Comparison of ENCODE assay signal across 8 mouse cellular contexts in genomic region chr10:118132993-118133392, GRCm38 (mm10). TPM values are rescaled to one million over a fixed set of nuclear protein-coding genes. Genes with fewer than 3 reads are reported as not detected.
A peak's percentile ranks its signal among the peaks of the same experiment; 100 is the strongest.
DNase-seq lines count a peak whose midpoint lies in the region; ATAC-seq and TF ChIP-seq lines count a peak whose summit lies in the region.
"Had no signal": no experiment of that assay in that cellular context is flagged by ENCODE, and none has a peak within 500 bp of the region (broad histone marks: within the 10 kb centered on the region; RNA-seq: fewer than 3 reads in every experiment).

No protein-coding gene starts in this region.

- H3K4me3 ChIP-seq in lung, postnatal 0 days (ENCODE audit: low read depth, low read length) = no peak overlapping the region
- no peak overlapping the region for H3K4me3 ChIP-seq in forebrain, embryonic 12.5 days (replicated peaks)
- no peak overlapping the region for H3K4me3 ChIP-seq in intestine, embryonic 15.5 days (replicated peaks)
- peak overlapping the region; percentile 16; the same call in 1 of the 2 replicates for H3K4me3 ChIP-seq in neural tube, embryonic 15.5 days (replicated peaks)
- no peak overlapping the region for H3K4me3 ChIP-seq in thymus, adult 2 months (ENCODE audit: control insufficient read depth, insufficient read depth, low read length)

- DNase-seq in lung, postnatal 0 days (ENCODE audit: low spot score) = peak; percentile 42
- no peak for DNase-seq in lung, postnatal 14 days
- no peak for DNase-seq in thymus, adult 2 months
- no peak for DNase-seq in thymus, postnatal 10 days (ENCODE audit: low spot score in 2 of 2)
- DNase-seq: right cerebral cortex, adult 18-20 months had no signal

- no peak for TF ChIP-seq POLR2A in thymus, adult 2 months (IDR thresholded peaks at IDR 0.05; ENCODE audit: control insufficient read depth, extremely low read depth, insufficient read depth, low read length, poor library complexity)

- H3K9ac ChIP-seq in lung, postnatal 0 days (replicated peaks; ENCODE audit: low read depth) = no peak overlapping the region
- H3K9ac ChIP-seq in forebrain, embryonic 12.5 days = no peak overlapping the region
- H3K9ac ChIP-seq in intestine, embryonic 15.5 days = no peak overlapping the region
- H3K9ac ChIP-seq in neural tube, embryonic 15.5 days (replicated peaks) = no peak overlapping the region

- no peak overlapping the region for H3K4me2 ChIP-seq in lung, postnatal 0 days (replicated peaks; ENCODE audit: low read depth, low read length)
- H3K4me2 ChIP-seq in forebrain, embryonic 12.5 days = no peak overlapping the region; the same call in 1 of the 2 replicates
- no peak overlapping the region; the same call in 1 of the 2 replicates for H3K4me2 ChIP-seq in intestine, embryonic 15.5 days (replicated peaks)
- H3K4me2 ChIP-seq in neural tube, embryonic 15.5 days = peak overlapping the region; percentile 28

- no peaks in the 10 kb centered on the region for H3K27me3 ChIP-seq in lung, postnatal 0 days (replicated peaks; ENCODE audit: insufficient read depth, low read length)
- peaks cover 20% of the 10 kb centered on the region for H3K27me3 ChIP-seq in forebrain, embryonic 12.5 days
- H3K27me3 ChIP-seq in intestine, embryonic 15.5 days (replicated peaks) = peaks cover 8% of the 10 kb centered on the region; the same call in 1 of the 2 replicates
- 0 out of 2 replicates have a peak, but pooled peaks cover 5% of the 10 kb centered on the region for H3K27me3 ChIP-seq in neural tube, embryonic 15.5 days (replicated peaks)
- no peaks in the 10 kb centered on the region for H3K27me3 ChIP-seq in thymus, adult 2 months (ENCODE audit: control insufficient read depth, insufficient read depth, low read length)

- H3K4me1 ChIP-seq in lung, postnatal 0 days (ENCODE audit: insufficient read depth, low read depth, low read length) = no peaks in the 10 kb centered on the region
- no peaks in the 10 kb centered on the region for H3K4me1 ChIP-seq in forebrain, embryonic 12.5 days
- no peaks in the 10 kb centered on the region for H3K4me1 ChIP-seq in intestine, embryonic 15.5 days (replicated peaks)
- no peaks in the 10 kb centered on the region for H3K4me1 ChIP-seq in neural tube, embryonic 15.5 days
- no peaks in the 10 kb centered on the region; the same call in 1 of the 2 replicates for H3K4me1 ChIP-seq in thymus, adult 2 months (replicated peaks; ENCODE audit: control insufficient read depth, insufficient read depth, low read length)

- TF ChIP-seq CTCF in lung, postnatal 0 days (IDR thresholded peaks at IDR 0.05) = no peak
- no peak for TF ChIP-seq CTCF in thymus, adult 2 months (IDR thresholded peaks at IDR 0.05; ENCODE audit: borderline replicate concordance, control insufficient read depth, extremely low read depth, insufficient read depth, low read length, poor library complexity)

- no peak overlapping the region for H3K27ac ChIP-seq in lung, postnatal 0 days (ENCODE audit: low read length)
- no peak overlapping the region for H3K27ac ChIP-seq in forebrain, embryonic 12.5 days
- H3K27ac ChIP-seq in intestine, embryonic 15.5 days = no peak overlapping the region
- H3K27ac ChIP-seq in neural tube, embryonic 15.5 days (replicated peaks) = no peak overlapping the region
- H3K27ac ChIP-seq in thymus, adult 2 months (ENCODE audit: control insufficient read depth, insufficient read depth, low read length) = no peak overlapping the region

- peak; percentile 46 for ATAC-seq in lung, postnatal 0 days
- ATAC-seq in forebrain, embryonic 12.5 days (ENCODE audit: low FRiP score) = 0 out of 2 replicates have a peak, but pooled peaks have one; percentile 46
- peak; percentile 61 for ATAC-seq in intestine, embryonic 15.5 days
- peak; percentile 57; the same call in 1 of the 2 replicates for ATAC-seq in neural tube, embryonic 15.5 days (ENCODE audit: low FRiP score)

- H3K9me3 ChIP-seq in lung, postnatal 0 days (ENCODE audit: low read length) = no peaks in the 10 kb centered on the region
- H3K9me3 ChIP-seq in forebrain, embryonic 12.5 days = no peaks in the 10 kb centered on the region
- no peaks in the 10 kb centered on the region for H3K9me3 ChIP-seq in intestine, embryonic 15.5 days
- no peaks in the 10 kb centered on the region for H3K9me3 ChIP-seq in neural tube, embryonic 15.5 days (replicated peaks)

- 57% methylated on average over 6 of the region's 6 CpGs for WGBS in lung, postnatal 0 days
- WGBS in forebrain, embryonic 12.5 days = 63% methylated on average over 6 of the region's 6 CpGs
- WGBS in intestine, embryonic 15.5 days = 61% methylated on average over 6 of the region's 6 CpGs
- 66% methylated on average over 6 of the region's 6 CpGs for WGBS in neural tube, embryonic 15.5 days
- 90% methylated on average over 6 of the region's 6 CpGs for WGBS in thymus, adult 2 months

- TF ChIP-seq EP300 in lung, postnatal 0 days (IDR thresholded peaks at IDR 0.05) = no peak

- no peaks in the 10 kb centered on the region for H3K36me3 ChIP-seq in lung, postnatal 0 days (ENCODE audit: insufficient read depth, low read length)
- no peaks in the 10 kb centered on the region for H3K36me3 ChIP-seq in forebrain, embryonic 12.5 days (replicated peaks)
- no peaks in the 10 kb centered on the region for H3K36me3 ChIP-seq in intestine, embryonic 15.5 days
- H3K36me3 ChIP-seq in neural tube, embryonic 15.5 days = no peaks in the 10 kb centered on the region
- no peaks in the 10 kb centered on the region for H3K36me3 ChIP-seq in thymus, adult 2 months (ENCODE audit: control insufficient read depth, insufficient read depth, low read length)

RNA-seq across cellular contexts. Expression of gene Mdm1, which starts 8.6 kb away (rescaled TPM):
- polyA plus RNA-seq in lung, postnatal 0 days (2015; fragmentation: Nextera tagmentation; extraction: Ambion mirVana) = 13.6 and 16.4 TPM in 2 replicates
- 62.2 and 63.8 TPM in 2 replicates for polyA plus RNA-seq in forebrain, embryonic 12.5 days (2016; fragmentation: Nextera tagmentation; extraction: Ambion mirVana)
- 17.2 and 19.6 TPM in 2 replicates for polyA plus RNA-seq in intestine, embryonic 15.5 days (2015; fragmentation: Nextera tagmentation; extraction: Ambion mirVana)
- polyA plus RNA-seq in neural tube, embryonic 15.5 days (2015; fragmentation: Nextera tagmentation; extraction: Ambion mirVana) = 25.1 and 25.3 TPM in 2 replicates
- 23.3 and 34.8 TPM in 2 replicates for polyA plus RNA-seq in thymus, adult 2 months (2012; rRNA removed)
